11 mouse cellular contexts compared by ENCODE assay signal in genomic region chr17:7365615-7366014, GRCm38 (mm10). TPM values are rescaled to one million over a fixed set of nuclear protein-coding genes. Genes with fewer than 3 reads are reported as not detected.
"Had no signal": no experiment of that assay in that cellular context is flagged by ENCODE, and none has a peak within 500 bp of the region (broad histone marks: within the 10 kb centered on the region; RNA-seq: fewer than 3 reads in every experiment).

No protein-coding gene starts in this region.

RNA-seq across cellular contexts. Expression of gene Gm49630, which starts 6.2 kb away (rescaled TPM):
- polyA plus RNA-seq: neural tube, embryonic 12.5 days; neural tube, embryonic 13.5 days; neural tube, embryonic 14.5 days; neural tube, embryonic 15.5 days; spleen, adult 2 months; stomach, embryonic 16.5 days; stomach, postnatal 0 days; thymus, adult 2 months; thymus, postnatal 0 days; urinary bladder, adult 2 months had no signal

RNA-seq across cellular contexts. Expression of gene Ttll2, which starts 13.1 kb away (rescaled TPM):
- polyA plus RNA-seq: neural tube, embryonic 12.5 days; neural tube, embryonic 13.5 days; neural tube, embryonic 14.5 days; neural tube, embryonic 15.5 days; spleen, adult 2 months; stomach, embryonic 16.5 days; thymus, adult 2 months; thymus, postnatal 0 days; urinary bladder, adult 2 months had no signal

RNA-seq across cellular contexts. Expression of gene Unc93a2, which starts 19.6 kb away (rescaled TPM):
- polyA plus RNA-seq: neural tube, embryonic 12.5 days; neural tube, embryonic 13.5 days; neural tube, embryonic 14.5 days; spleen, adult 2 months; stomach, embryonic 16.5 days had no signal

RNA-seq across cellular contexts. Expression of gene Tcp10a, which starts 41.2 kb away (rescaled TPM):
- polyA plus RNA-seq: neural tube, embryonic 12.5 days; neural tube, embryonic 14.5 days; neural tube, embryonic 15.5 days; small intestine, adult 2 months; spleen, adult 2 months; stomach, embryonic 16.5 days; stomach, postnatal 0 days; thymus, adult 2 months; urinary bladder, adult 2 months had no signal
